Mouse (Mus musculus): ENCODE results near the gene Lif.

Gene Lif

DNA sequence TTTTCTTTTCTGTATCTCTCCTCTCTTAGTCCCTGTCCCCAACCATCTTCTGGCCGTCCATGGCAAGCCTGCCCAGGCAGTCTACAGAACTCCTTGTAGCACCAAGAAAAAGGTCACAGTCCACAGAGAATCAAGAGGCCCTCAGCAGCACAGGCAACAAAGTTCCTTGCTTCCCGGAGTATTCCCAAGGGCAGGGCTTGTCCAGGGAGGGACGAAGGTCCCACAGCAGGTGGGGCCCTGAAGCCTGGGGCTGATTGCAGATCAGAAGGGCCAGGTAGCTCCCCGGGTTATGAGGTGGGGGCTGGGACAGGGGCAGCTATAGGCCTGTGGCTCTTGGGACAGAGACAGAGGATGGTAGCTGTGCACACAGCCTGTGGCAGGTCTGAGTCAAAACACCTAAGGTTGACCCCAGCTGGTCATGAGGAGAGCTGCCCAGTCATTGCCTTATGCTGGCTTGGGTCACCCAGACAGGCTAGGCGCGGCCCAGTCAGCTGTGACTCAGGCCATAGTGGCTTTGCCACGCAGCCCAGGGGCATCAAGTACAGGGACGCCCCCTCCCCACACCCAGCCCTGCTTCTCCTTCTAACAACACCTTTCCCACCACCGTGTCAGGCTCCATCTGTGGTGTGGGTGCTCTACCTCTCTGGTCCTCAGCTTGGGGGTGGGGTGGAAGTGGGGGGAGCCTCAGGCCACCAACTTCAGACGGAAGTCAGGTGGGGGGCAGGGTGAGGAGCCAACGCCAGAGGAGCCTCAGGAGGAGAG lies at the start of gene Lif:
Lif (plus strand) TSS at position 712 of the 762 bp plus-strand sequence.
- DNase-seq (ENCODE audit: low spot score), result no peak

GRCm38 (mm10) chr11:4207655-4208054 lies 49.7 kb upstream of the Lif start:
- DNase-seq (ENCODE audit: low spot score), result no peak

- DNase-seq (ENCODE audit: low spot score), result no peak
Measured at GRCm38 (mm10) chr11:4209556-4209955, 47.8 kb upstream of the Lif start.

DNA sequence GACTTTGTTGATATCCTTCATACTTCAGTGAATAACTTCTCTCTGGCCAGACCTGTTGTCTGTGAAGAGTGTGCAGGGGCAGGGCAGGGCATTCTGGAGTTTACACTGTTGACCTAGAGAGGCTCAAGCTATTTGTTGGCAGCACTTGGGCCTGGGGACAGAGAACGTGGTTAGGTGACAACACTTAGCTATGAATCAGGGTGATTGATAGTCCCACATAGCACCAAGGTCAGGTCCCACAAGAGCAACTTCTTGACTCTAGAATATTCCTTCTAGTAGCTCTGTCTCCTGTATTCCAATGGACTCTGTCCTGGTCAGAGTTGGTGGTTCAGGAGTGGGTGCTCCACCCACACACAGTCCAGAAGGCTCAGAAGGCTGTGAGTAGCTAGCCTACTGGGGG lies 46.6 kb upstream of the Lif start:
- DNase-seq (ENCODE audit: low spot score), result no peak

DNA sequence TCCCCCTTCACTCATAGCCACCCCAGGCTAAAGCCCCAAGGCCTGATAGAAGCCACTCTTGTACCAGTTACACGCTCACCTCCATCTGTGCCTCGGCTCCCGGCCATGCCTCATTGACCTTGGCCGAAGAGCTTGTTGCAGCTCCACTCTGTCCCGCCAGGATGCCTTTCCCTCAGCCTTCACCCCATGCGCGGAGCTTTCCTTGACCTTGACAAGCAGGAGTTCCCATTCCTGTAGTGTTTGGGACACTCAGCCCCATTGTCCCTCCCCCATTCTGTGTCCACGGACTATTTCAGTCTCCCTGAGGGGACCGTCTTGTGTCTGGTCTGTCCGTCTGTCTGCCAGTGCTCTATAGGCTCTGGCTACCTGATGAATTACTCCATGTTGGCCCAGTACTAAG lies 44.2 kb upstream of the Lif start:
- peak; percentile 63 for DNase-seq (ENCODE audit: low spot score)

DNA sequence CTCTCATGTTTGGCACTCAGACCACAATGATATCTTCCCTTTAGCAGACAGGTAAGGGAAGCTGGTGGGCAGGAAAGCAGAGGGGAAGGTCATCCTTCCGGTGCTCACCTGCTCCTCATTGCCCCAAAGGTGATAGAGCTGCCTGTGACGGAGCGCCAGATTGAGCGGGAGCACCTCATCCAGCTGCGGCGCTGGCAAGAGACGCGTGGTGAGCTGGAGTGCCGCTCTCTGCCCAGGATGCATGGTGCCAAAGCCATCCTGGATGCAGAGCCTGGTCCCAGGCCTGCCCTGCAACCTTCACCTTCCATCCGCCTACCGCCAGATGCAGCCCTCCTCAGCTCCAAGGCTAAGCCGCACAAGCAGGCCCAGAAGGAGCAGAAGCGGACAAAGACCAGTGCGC lies 42.8 kb upstream of the Lif start:
- no peak for DNase-seq (ENCODE audit: low spot score)

DNA sequence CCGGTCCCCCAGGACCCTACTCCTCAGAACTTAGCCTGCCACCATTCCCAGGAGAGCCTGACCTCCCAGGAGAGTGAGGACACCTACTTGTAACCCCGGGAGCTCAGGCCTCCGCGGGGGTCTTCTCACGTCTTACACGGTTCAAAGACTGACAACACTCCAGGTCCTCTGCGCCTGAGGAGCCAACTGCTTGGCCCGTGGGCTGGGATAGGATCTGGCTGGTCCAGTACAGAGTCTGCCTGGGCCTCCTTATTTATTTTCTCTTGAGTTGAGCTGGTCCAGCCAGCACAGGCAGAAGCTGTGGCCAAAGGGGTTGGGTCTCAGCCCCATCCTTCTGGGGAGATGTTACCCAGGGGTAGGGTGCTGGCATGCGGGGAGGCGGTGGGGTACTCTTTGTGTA lies 42.3 kb upstream of the Lif start:
- no peak for DNase-seq (ENCODE audit: low spot score)

- DNase-seq (ENCODE audit: low spot score), result no peak
Measured at GRCm38 (mm10) chr11:4216248-4217000, 40.9 kb upstream of the Lif start.

DNA sequence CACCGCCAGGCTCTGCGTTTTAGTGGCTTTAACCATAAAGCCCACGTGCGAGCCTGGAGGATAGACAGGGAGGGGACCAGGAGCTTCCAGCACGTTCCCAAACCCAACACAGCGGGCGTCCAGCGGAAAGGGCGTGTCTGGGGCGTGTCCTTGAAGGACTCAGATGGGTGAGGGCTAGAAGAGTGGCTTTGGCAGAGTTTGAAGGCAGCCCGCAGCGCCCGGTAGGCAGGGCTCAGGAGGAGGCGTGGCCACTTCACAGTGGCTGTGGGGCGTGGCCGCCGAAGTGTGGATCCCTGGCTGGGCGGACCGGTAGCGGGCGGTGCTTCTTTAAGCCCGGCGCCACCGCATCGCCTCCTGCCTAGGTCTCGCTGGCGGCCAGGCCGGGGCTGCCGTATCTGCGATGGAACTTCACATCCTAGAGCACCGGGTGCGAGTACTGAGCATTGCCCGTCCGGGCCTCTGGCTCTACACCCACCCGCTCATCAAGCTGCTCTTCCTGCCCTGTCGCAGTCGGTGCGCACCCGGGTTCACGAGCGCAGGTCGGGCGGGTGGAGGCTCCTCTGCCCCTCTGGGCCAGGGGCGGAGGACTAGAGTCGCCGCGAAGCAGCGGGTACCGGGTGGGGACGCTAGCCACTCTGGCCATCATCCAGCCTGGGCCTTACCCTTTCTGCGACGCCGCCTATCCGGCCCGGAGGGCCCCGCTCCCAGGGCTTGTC lies 39.3 kb upstream of the Lif start, which contains the start of gene Castor1:
Castor1 (plus strand) TSS at position 312 of the 716 bp plus-strand sequence.
- DNase-seq (ENCODE audit: low spot score), result peak; percentile 92

DNA sequence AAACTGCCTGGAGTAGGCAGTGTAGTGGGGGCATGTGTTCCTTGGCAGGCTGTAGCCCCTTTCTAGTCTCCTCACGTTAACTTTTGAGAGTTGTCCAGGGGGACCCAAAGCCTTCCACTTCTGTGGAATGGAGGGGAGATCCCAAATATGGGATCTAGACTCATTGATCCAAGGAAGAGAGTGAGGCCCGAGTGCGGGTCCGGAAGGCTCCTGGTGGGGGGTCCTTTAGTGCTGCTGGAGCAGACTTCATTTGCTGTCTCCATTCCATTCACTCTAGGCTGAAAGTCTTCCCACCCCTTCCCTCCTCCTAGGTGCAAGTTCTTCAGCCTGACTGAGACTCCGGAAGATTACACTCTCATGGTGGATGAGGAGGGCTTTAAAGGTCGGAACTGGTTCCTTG lies 38.7 kb upstream of the Lif start:
- no peak for DNase-seq (ENCODE audit: low spot score)

GRCm38 (mm10) chr11:4219317-4219751 lies 38.0 kb upstream of the Lif start:
- peak; percentile 70 for DNase-seq (ENCODE audit: low spot score)

DNA sequence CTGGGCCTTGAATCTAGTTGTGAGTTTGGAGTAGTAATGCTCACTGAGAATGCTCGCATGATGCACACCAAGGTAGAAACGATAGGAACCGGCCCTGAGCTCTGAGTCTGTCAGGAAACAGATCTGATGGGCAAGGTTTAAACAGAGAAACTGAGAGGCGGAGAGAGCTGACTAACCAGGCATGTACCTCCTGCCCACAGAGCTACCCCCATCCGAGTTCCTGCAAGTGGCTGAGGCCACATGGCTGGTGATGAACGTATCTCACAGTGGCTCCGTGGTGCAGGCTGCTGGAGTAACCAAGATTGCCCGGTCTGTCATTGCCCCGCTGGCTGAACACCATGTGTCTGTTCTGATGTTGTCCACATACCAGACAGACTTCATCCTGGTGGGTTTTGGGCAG lies 37.4 kb upstream of the Lif start:
- DNase-seq (ENCODE audit: low spot score), result no peak

GRCm38 (mm10) chr11:4220443-4221400 lies 36.6 kb upstream of the Lif start:
- DNase-seq (ENCODE audit: low spot score), result no peak

GRCm38 (mm10) chr11:4222046-4222950 lies 35.1 kb upstream of the Lif start:
- no peak for DNase-seq (ENCODE audit: low spot score)

DNA sequence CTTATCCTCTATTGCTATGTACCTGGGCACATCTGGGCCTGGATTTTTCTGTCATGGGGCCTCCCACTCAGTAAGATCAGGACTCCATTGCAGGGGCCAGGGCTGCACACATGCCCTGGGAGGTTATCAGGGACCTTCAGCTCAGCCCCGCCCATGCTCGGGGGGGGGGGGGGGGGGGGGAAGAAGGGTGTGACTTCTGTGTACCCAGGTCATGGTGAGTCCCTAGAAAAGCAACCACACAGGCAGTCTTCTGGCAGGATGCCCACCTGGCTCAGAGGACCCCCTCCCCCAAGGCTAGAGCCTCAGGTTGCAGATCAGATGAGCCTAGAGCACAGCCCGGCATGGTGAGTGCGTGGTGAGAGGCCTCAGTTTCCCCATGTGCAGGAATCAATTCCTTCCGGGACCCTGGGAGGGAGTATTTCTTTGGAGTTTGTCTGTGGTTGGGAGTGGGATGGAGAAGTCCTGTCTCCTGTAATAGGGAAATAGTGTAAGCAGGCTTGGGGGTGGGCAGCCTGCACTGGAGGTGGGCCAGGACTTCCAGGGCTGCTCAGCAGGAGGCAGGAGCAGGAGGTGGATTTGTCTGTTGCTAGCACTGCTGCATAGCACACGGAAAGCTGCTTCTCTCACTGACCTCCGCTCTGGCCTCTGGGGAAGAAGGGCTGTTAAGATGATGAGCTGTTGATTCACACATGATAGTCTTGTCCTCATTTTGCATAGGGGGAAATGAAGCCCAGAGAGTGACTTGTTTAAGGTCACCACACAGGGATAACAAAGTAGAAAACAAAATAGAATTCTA lies 33.8 kb upstream of the Lif start:
- DNase-seq (ENCODE audit: low spot score), result no peak

DNA sequence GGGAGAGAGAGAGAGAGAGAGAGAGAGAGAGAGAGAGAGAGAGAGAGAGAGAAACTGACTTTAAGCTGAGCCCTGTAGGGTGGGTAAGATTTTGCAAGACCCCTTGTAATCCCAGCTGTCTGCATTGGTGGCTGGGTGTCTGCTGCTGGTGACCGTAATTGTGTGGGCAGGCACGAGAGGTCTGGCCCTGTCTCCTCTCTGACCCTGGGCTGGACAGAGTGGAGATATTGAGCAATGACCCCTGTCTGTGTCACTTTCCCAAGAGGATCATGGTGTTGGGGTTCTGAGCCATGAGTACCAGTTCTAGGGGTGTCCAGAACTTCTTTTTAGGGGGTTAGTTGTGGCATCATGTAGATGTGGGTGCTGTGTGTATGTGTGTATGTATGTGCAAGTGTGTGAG lies 33.1 kb upstream of the Lif start:
- no peak for DNase-seq (ENCODE audit: low spot score)

DNA sequence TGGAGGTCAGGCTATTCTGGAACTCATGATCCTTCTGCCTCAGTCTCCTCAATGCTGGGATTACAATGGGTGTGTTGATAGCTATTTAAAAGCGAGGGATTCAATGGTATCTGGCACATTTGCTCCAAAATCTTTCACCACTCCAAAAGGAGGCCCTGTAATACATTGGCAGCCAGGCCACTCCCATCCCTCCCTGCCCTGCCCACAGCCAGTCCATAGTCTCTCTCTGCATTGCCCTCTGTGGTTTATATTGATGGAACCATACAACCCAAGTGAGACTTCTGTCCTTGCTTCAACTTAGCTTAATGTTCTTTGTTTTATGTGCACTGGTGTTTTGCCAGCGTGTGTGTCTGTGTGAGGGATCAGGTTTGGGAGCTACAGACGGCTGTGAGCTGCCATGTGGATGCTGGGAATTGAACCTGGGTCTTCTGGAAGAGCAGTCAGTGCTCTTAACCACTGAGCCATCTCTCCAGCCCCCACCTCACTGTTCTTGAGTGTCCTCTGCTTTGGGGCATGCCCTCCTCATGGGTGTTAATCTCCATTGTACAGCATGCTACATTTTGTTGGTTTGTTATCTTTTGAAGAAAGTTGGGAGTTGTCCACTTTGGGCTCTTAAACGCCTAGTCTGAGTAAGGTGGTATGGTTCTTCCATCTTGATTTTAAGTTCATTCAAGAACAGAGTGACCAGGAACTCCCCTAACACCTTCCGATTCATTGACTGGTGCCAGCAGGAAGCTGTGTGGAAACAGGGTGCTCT lies 30.6 kb upstream of the Lif start:
- DNase-seq (ENCODE audit: low spot score), result no peak

DNA sequence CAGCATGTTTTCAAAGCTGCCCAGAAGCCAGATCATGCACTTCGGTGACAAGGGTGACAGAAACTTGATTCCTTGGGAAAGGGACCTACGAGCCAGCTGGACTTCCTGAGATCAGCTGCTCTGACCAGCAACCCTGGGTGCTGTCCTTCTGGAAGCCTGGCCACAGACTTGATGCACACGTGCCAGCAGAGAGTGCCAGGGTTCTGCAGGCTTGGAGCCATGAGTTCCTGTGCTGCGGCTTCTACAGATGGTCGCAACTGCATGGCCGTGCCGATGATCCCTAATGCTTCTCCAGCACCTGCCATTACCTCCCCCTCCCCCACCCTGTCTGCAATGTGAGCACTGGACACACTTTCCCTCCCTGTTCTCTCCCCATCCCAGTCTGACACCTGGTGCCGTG lies 28.9 kb upstream of the Lif start:
- no peak for DNase-seq (ENCODE audit: low spot score)

- no peak for DNase-seq (ENCODE audit: low spot score)
Measured at GRCm38 (mm10) chr11:4229841-4230240, 27.5 kb upstream of the Lif start.

Measured in ovary, adult 18-20 months (tissue).